Mouse (Mus musculus): ENCODE results near the gene Itgad. TPM values are rescaled to one million over a fixed set of nuclear protein-coding genes. Genes with fewer than 3 reads are reported as not detected.

The Itgad gene
- polyA plus RNA-seq, 1 experiment, result 6.9 TPM

GRCm38 (mm10) chr7:128237927-128238778 is 84.0 kb downstream of the Itgad start, which contains the start of gene 9130023H24Rik:
TSS of gene 9130023H24Rik (minus strand) at chr7:128238031.
- peak within 1 kb of the TSS; percentile 88 for H3K4me3 ChIP-seq (ENCODE audit: control insufficient read depth, insufficient read depth, low read length)
- H3K36me3 ChIP-seq (ENCODE audit: control insufficient read depth, insufficient read depth, low read length), result peaks cover 22% of the 10 kb centered on the region
- peak; percentile 100 for DNase-seq
- TF ChIP-seq CTCF (IDR thresholded peaks at IDR 0.05; ENCODE audit: borderline replicate concordance, control insufficient read depth, extremely low read depth, insufficient read depth, low read length, poor library complexity) (peak; percentile 56; the same call in 1 of the 2 replicates), POLR2A (IDR thresholded peaks at IDR 0.05; ENCODE audit: control insufficient read depth, extremely low read depth, insufficient read depth, low read length, poor library complexity) (peak; percentile 45)
- H3K4me1 ChIP-seq (replicated peaks; ENCODE audit: control insufficient read depth, insufficient read depth, low read length), result peaks cover 9% of the 10 kb centered on the region
- H3K27ac ChIP-seq (ENCODE audit: control insufficient read depth, insufficient read depth, low read length), result peak within 1 kb of the TSS; percentile 93
- H3K27me3 ChIP-seq (ENCODE audit: control insufficient read depth, insufficient read depth, low read length), result no peaks in the 10 kb centered on the region
- under 1% methylated on average over 72 of the region's 72 CpGs for WGBS

GRCm38 (mm10) chr7:128238991-128239390 is 84.8 kb downstream of the Itgad start:
- peaks cover 24% of the 10 kb centered on the region for H3K36me3 ChIP-seq (ENCODE audit: control insufficient read depth, insufficient read depth, low read length)
- 28% methylated on average over 4 of the region's 4 CpGs for WGBS
- no peaks in the 10 kb centered on the region for H3K27me3 ChIP-seq (ENCODE audit: control insufficient read depth, insufficient read depth, low read length)
- H3K27ac ChIP-seq (ENCODE audit: control insufficient read depth, insufficient read depth, low read length), result no peak overlapping the region
- no peak overlapping the region for H3K4me3 ChIP-seq (ENCODE audit: control insufficient read depth, insufficient read depth, low read length)
- DNase-seq, result peak; percentile 43
- TF ChIP-seq POLR2A (IDR thresholded peaks at IDR 0.05; ENCODE audit: control insufficient read depth, extremely low read depth, insufficient read depth, low read length, poor library complexity) (no peak), CTCF (IDR thresholded peaks at IDR 0.05; ENCODE audit: borderline replicate concordance, control insufficient read depth, extremely low read depth, insufficient read depth, low read length, poor library complexity) (no peak)
- H3K4me1 ChIP-seq (replicated peaks; ENCODE audit: control insufficient read depth, insufficient read depth, low read length), result peaks cover 9% of the 10 kb centered on the region

GRCm38 (mm10) chr7:128240131-128240784 is 86.1 kb downstream of the Itgad start:
- 96% methylated on average over 27 of the region's 27 CpGs for WGBS
- Histone ChIP-seq H3K36me3 (ENCODE audit: control insufficient read depth, insufficient read depth, low read length) (peaks cover 36% of the 10 kb centered on the region), H3K4me1 (replicated peaks; ENCODE audit: control insufficient read depth, insufficient read depth, low read length) (peaks cover 9% of the 10 kb centered on the region), H3K4me3 (ENCODE audit: control insufficient read depth, insufficient read depth, low read length) (no peak overlapping the region), H3K27ac (ENCODE audit: control insufficient read depth, insufficient read depth, low read length) (no peak overlapping the region), H3K27me3 (ENCODE audit: control insufficient read depth, insufficient read depth, low read length) (no peaks in the 10 kb centered on the region)
- TF ChIP-seq POLR2A (IDR thresholded peaks at IDR 0.05; ENCODE audit: control insufficient read depth, extremely low read depth, insufficient read depth, low read length, poor library complexity) (no peak), CTCF (IDR thresholded peaks at IDR 0.05; ENCODE audit: borderline replicate concordance, control insufficient read depth, extremely low read depth, insufficient read depth, low read length, poor library complexity) (no peak)
- no peak for DNase-seq

- no peaks in the 10 kb centered on the region for H3K27me3 ChIP-seq (ENCODE audit: control insufficient read depth, insufficient read depth, low read length)
- TF ChIP-seq CTCF (IDR thresholded peaks at IDR 0.05; ENCODE audit: borderline replicate concordance, control insufficient read depth, extremely low read depth, insufficient read depth, low read length, poor library complexity), result no peak
- no peak for TF ChIP-seq POLR2A (IDR thresholded peaks at IDR 0.05; ENCODE audit: control insufficient read depth, extremely low read depth, insufficient read depth, low read length, poor library complexity)
- no peak for DNase-seq
- H3K4me3 ChIP-seq (ENCODE audit: control insufficient read depth, insufficient read depth, low read length), result no peak overlapping the region
- no peak overlapping the region for H3K27ac ChIP-seq (ENCODE audit: control insufficient read depth, insufficient read depth, low read length)
- WGBS, result 98% methylated on average over 16 of the region's 16 CpGs
- H3K36me3 ChIP-seq (ENCODE audit: control insufficient read depth, insufficient read depth, low read length), result peaks cover 36% of the 10 kb centered on the region
- peaks cover 3% of the 10 kb centered on the region for H3K4me1 ChIP-seq (replicated peaks; ENCODE audit: control insufficient read depth, insufficient read depth, low read length)
Observed at GRCm38 (mm10) chr7:128242331-128242730, 88.2 kb downstream of the Itgad start.

- TF ChIP-seq POLR2A (IDR thresholded peaks at IDR 0.05; ENCODE audit: control insufficient read depth, extremely low read depth, insufficient read depth, low read length, poor library complexity), result no peak
- TF ChIP-seq CTCF (IDR thresholded peaks at IDR 0.05; ENCODE audit: borderline replicate concordance, control insufficient read depth, extremely low read depth, insufficient read depth, low read length, poor library complexity), result no peak
- peaks cover 36% of the 10 kb centered on the region for H3K36me3 ChIP-seq (ENCODE audit: control insufficient read depth, insufficient read depth, low read length)
- no peaks in the 10 kb centered on the region for H3K27me3 ChIP-seq (ENCODE audit: control insufficient read depth, insufficient read depth, low read length)
- no peak overlapping the region for H3K27ac ChIP-seq (ENCODE audit: control insufficient read depth, insufficient read depth, low read length)
- no peaks in the 10 kb centered on the region for H3K4me1 ChIP-seq (replicated peaks; ENCODE audit: control insufficient read depth, insufficient read depth, low read length)
- no peak overlapping the region for H3K4me3 ChIP-seq (ENCODE audit: control insufficient read depth, insufficient read depth, low read length)
- no peak for DNase-seq
- WGBS, result 95% methylated on average over 10 of the region's 10 CpGs
Observed at GRCm38 (mm10) chr7:128243921-128244320, 89.7 kb downstream of the Itgad start.

- no peak for TF ChIP-seq POLR2A (IDR thresholded peaks at IDR 0.05; ENCODE audit: control insufficient read depth, extremely low read depth, insufficient read depth, low read length, poor library complexity)
- no peak for TF ChIP-seq CTCF (IDR thresholded peaks at IDR 0.05; ENCODE audit: borderline replicate concordance, control insufficient read depth, extremely low read depth, insufficient read depth, low read length, poor library complexity)
- DNase-seq, result no peak
- no peak overlapping the region for H3K4me3 ChIP-seq (ENCODE audit: control insufficient read depth, insufficient read depth, low read length)
- H3K27ac ChIP-seq (ENCODE audit: control insufficient read depth, insufficient read depth, low read length), result no peak overlapping the region
- H3K36me3 ChIP-seq (ENCODE audit: control insufficient read depth, insufficient read depth, low read length), result peaks cover 36% of the 10 kb centered on the region
- WGBS, result 97% methylated on average over 18 of the region's 18 CpGs
- no peaks in the 10 kb centered on the region for H3K4me1 ChIP-seq (replicated peaks; ENCODE audit: control insufficient read depth, insufficient read depth, low read length)
- H3K27me3 ChIP-seq (ENCODE audit: control insufficient read depth, insufficient read depth, low read length), result no peaks in the 10 kb centered on the region
Observed at GRCm38 (mm10) chr7:128244410-128245025, 90.3 kb downstream of the Itgad start.
